Mouse (Mus musculus): ENCODE measurements around the gene Anapc16.

DNA sequence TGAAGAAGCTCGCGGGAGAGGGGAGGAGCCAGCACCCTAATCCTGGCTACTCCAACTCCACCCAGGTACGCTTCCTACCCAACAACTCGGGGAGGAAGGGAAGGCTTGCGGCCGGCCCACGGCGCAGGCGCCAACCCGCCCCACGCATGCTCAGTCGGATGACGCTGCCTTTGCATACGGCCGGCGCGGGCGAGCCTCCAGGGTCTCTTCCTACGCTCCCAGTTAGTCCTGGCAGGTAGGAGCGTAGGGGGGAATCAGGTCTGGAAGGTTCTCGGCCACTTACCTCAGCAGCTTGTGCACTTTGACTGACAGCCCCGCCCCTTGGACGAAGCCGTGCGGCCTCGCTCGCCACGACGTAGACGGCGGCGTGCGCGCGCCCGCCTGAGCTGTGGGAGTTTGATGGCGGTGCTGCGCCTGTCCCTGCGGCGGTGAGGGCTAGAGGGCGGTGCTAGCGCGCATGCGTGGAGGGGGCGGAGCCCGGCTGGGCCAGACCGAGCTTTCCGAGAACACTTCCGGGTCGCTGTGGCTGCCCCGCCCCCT lies at the start of gene Anapc16, which contains the start of gene Ascc1:
- peak; percentile 63; the same call in 1 of the 2 replicates for TF ChIP-seq HCFC1 (IDR thresholded peaks at IDR 0.05; ENCODE audit: borderline replicate concordance, insufficient read depth, low read length)
- TF ChIP-seq ZNF384 (IDR thresholded peaks at IDR 0.05; ENCODE audit: low read depth, low read length): no peak
- TF ChIP-seq MAFK (IDR thresholded peaks at IDR 0.05; ENCODE audit: insufficient read depth, low read depth, low read length): no peak

Data from ES-E14 (cell line).